Mouse (Mus musculus): Measurements from ENCODE around the gene Rbms1. TPM values are rescaled to one million over a fixed set of nuclear protein-coding genes. Genes with fewer than 3 reads are reported as not detected.

Rbms1 gene
- total and polyA plus RNA-seq, 2 experiments from 2014 or later, result 16.2 to 38.2 TPM

DNA sequence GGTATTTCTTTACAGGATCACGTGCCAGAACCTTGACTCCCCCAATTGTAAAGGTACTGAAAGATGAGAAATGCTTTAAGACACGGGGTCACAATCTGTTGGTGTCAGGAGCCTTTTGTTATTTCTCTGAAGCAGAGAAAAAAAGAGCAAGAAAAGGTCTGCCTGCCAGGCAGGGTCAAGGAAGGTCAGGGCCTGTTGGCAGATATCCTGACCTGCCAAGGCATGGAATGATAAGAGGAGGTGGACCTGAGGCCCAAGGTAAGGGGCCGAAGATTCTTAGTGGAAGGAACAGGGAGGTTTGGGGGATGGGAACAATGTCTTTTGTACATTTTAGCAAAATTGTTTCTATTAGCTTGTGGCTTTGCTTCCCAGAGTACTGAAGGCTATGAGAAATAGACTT is 254.3 kb downstream of the Rbms1 start:
- Histone ChIP-seq H3K4me1 (ENCODE audit: insufficient read depth) (peaks cover 4% of the 10 kb centered on the region), H3K27ac (ENCODE audit: low read depth, low read length) (no peak overlapping the region), H3K4me3 (ENCODE audit: low read depth, low read length) (no peak overlapping the region), H3K9ac (no peak overlapping the region), H3K36me3 (ENCODE audit: insufficient read depth) (no peaks in the 10 kb centered on the region), H3K27me3 (ENCODE audit: insufficient read depth, low read length) (no peaks in the 10 kb centered on the region), H3K9me3 (ENCODE audit: low read length) (no peaks in the 10 kb centered on the region), H3K4me2 (ENCODE audit: low read depth) (no peak overlapping the region)
- ATAC-seq, result no peak
- no peak for DNase-seq
- no peak for TF ChIP-seq CTCF (IDR thresholded peaks at IDR 0.05; ENCODE audit: low read depth)
- 54% methylated on average over 3 of the region's 3 CpGs for WGBS

DNA sequence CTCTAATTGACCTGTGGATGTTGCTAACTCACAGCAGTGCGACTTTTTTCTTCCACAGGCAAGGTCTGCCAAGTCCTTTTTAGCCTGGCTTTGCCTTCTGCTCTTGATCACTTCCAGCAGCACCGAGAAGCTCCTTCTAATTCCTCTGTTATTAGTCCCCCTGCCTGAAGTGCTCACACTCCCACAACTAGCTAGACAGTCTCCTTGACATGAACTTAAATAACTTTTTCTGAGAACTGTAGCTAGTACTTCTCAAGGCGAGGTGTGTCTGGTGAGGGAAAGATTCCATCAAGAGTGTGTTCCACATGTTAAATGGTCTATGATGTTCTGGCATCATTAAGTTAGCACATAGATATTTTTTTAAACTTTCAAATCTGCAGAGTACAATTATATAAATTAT is 256.1 kb downstream of the Rbms1 start:
- 83% methylated on average over 3 of the region's 3 CpGs for WGBS
- ATAC-seq, result no peak
- DNase-seq, result no peak
- Histone ChIP-seq H3K4me1 (ENCODE audit: insufficient read depth) (no peaks in the 10 kb centered on the region), H3K9ac (no peak overlapping the region), H3K4me2 (ENCODE audit: low read depth) (no peak overlapping the region), H3K27ac (ENCODE audit: low read depth, low read length) (no peak overlapping the region), H3K27me3 (ENCODE audit: insufficient read depth, low read length) (no peaks in the 10 kb centered on the region), H3K9me3 (ENCODE audit: low read length) (no peaks in the 10 kb centered on the region), H3K4me3 (ENCODE audit: low read depth, low read length) (no peak overlapping the region), H3K36me3 (ENCODE audit: insufficient read depth) (no peaks in the 10 kb centered on the region)
- no peak for TF ChIP-seq CTCF (IDR thresholded peaks at IDR 0.05; ENCODE audit: low read depth)

- WGBS, result 93% methylated on average over 8 of the region's 8 CpGs
- no peak overlapping the region for H3K27ac ChIP-seq (ENCODE audit: low read depth, low read length)
- no peaks in the 10 kb centered on the region for H3K4me1 ChIP-seq (ENCODE audit: insufficient read depth)
- no peak overlapping the region for H3K4me2 ChIP-seq (ENCODE audit: low read depth)
- DNase-seq (no peak), ATAC-seq (no peak)
- H3K9me3 ChIP-seq (ENCODE audit: low read length), result no peaks in the 10 kb centered on the region
- H3K4me3 ChIP-seq (ENCODE audit: low read depth, low read length), result no peak overlapping the region
- H3K9ac ChIP-seq, result no peak overlapping the region
- no peak for TF ChIP-seq CTCF (IDR thresholded peaks at IDR 0.05; ENCODE audit: low read depth)
- H3K36me3 ChIP-seq (ENCODE audit: insufficient read depth), result no peaks in the 10 kb centered on the region
- no peaks in the 10 kb centered on the region for H3K27me3 ChIP-seq (ENCODE audit: insufficient read depth, low read length)
Measured at GRCm38 (mm10) chr2:60705426-60705825, 257.6 kb downstream of the Rbms1 start.

- H3K9ac ChIP-seq, result no peak overlapping the region
- H3K27ac ChIP-seq (ENCODE audit: low read depth, low read length), result no peak overlapping the region
Measured at GRCm38 (mm10) chr2:60703315-60703714, 259.7 kb downstream of the Rbms1 start.

DNA sequence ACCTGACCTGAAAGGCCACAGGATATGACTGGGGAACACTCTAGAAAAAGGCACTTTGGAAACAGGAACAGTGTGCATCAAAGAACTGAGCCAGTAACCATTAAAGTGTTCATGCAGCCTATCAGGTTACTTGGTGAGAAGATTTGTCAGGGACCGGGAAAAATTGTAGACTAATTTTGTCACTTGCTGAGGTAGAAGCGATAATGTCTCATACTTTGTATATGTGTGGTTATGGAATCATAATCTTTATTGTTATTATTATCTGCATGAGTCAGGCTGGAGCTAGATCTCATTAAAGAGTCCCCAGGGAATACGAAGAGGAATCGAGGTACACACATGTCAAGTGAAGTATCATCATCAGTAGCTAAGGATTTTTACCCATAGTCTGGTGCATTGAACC is 262.0 kb downstream of the Rbms1 start:
- no peak overlapping the region for H3K27ac ChIP-seq (ENCODE audit: low read depth, low read length)
- no peak overlapping the region for H3K9ac ChIP-seq
- no peak overlapping the region for H3K4me3 ChIP-seq (ENCODE audit: low read depth, low read length)
- no peaks in the 10 kb centered on the region for H3K36me3 ChIP-seq (ENCODE audit: insufficient read depth)
- ATAC-seq (no peak), DNase-seq (no peak)
- no peaks in the 10 kb centered on the region for H3K4me1 ChIP-seq (ENCODE audit: insufficient read depth)
- WGBS, result 88% methylated on average over 4 of the region's 4 CpGs
- no peak overlapping the region for H3K4me2 ChIP-seq (ENCODE audit: low read depth)
- no peaks in the 10 kb centered on the region for H3K9me3 ChIP-seq (ENCODE audit: low read length)
- H3K27me3 ChIP-seq (ENCODE audit: insufficient read depth, low read length), result no peaks in the 10 kb centered on the region
- TF ChIP-seq CTCF (IDR thresholded peaks at IDR 0.05; ENCODE audit: low read depth), result no peak

More at GRCm38 (mm10) chr2:60703315-60703714, 259.7 kb downstream of the Rbms1 start:
- no peak overlapping the region for H3K4me3 ChIP-seq (ENCODE audit: low read depth, low read length)
- no peak for TF ChIP-seq CTCF (IDR thresholded peaks at IDR 0.05; ENCODE audit: low read depth)
- DNase-seq, result no peak
- no peaks in the 10 kb centered on the region for H3K4me1 ChIP-seq (ENCODE audit: insufficient read depth)
- H3K36me3 ChIP-seq (ENCODE audit: insufficient read depth), result no peaks in the 10 kb centered on the region
- no peaks in the 10 kb centered on the region for H3K9me3 ChIP-seq (ENCODE audit: low read length)
- no peak overlapping the region for H3K4me2 ChIP-seq (ENCODE audit: low read depth)
- WGBS, result 69% methylated on average over 4 of the region's 4 CpGs
- H3K27me3 ChIP-seq (ENCODE audit: insufficient read depth, low read length), result no peaks in the 10 kb centered on the region
- ATAC-seq, result no peak

Other genes starting within 250 kb of the Rbms1 start
- 0.43 TPM in 1 of 2 replicates, not detected in the other for gene Itgb6, start 240.5 kb downstream of the Rbms1 start, total RNA-seq (2014; rRNA removed)
- not detected in 2 replicates for gene Itgb6, start 240.5 kb downstream of the Rbms1 start, polyA plus RNA-seq (2015; fragmentation: Nextera tagmentation; extraction: Ambion mirVana)

All from forebrain, postnatal 0 days (tissue).